Mouse (Mus musculus): ENCODE results near the gene Ankrd33b. TPM values are rescaled to one million over a fixed set of nuclear protein-coding genes. Genes with fewer than 3 reads are reported as not detected.
A peak's percentile ranks its signal among the peaks of the same experiment; 100 is the strongest.

Ankrd33b gene
- polyA plus RNA-seq, 1 experiment from 2014 or later = 0.86 TPM

DNA sequence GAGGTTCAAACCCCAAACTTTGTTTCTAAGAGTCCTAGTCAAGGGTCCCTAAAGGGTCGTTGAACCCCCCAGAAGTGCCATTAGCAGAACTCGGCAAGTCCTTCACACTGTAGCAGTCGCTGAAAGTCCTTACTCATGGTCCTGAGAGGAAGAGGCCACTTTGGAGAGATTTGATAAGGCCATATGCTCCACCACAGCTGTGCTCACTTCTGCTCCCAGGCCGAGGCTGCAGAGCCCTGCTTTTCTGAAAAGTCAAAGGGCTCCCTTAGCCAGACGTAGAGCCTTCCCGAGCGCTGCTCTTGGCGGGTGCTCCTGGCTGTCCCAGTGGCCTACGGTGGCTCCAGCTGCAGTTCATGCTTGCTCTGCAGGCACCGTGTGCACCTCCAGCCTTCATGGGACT, 94.0 kb downstream of the Ankrd33b start:
- Histone ChIP-seq H3K27me3 (no peaks in the 10 kb centered on the region), H3K36me3 (no peaks in the 10 kb centered on the region), H3K4me3 (replicated peaks) (no peak overlapping the region), H3K4me1 (replicated peaks) (no peaks in the 10 kb centered on the region), H3K9me3 (no peaks in the 10 kb centered on the region), H3K9ac (replicated peaks) (no peak overlapping the region), H3K27ac (no peak overlapping the region), H3K4me2 (replicated peaks) (no peak overlapping the region)
- ATAC-seq = no peak
- WGBS = 86% methylated on average over 10 of the region's 10 CpGs

DNA sequence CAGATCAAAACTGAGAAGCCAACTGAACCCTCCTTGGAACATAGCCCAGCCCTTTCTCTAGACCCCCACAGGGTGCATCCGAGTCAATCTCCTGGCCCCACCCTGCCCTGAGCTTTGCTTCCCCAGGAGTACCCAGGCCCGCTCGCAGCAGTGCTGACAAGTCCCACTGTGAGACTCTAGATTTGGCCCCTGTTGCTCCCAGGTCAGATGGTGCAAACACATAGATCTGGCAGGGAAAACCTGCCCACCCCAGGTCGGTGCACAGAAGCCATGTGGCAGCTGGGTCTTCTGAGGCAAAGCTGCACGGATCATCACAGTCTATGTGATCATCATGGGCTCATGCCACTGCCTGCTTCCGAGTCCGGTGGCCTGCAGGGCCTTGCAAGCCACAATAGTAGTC, 94.8 kb downstream of the Ankrd33b start:
- H3K4me3 ChIP-seq (replicated peaks) = no peak overlapping the region
- no peaks in the 10 kb centered on the region for H3K9me3 ChIP-seq
- H3K36me3 ChIP-seq = no peaks in the 10 kb centered on the region
- H3K27me3 ChIP-seq = no peaks in the 10 kb centered on the region
- no peaks in the 10 kb centered on the region for H3K4me1 ChIP-seq (replicated peaks)
- no peak overlapping the region for H3K4me2 ChIP-seq (replicated peaks)
- no peak overlapping the region for H3K27ac ChIP-seq
- WGBS = 83% methylated on average over 7 of the region's 7 CpGs
- no peak for ATAC-seq
- no peak overlapping the region for H3K9ac ChIP-seq (replicated peaks)

DNA sequence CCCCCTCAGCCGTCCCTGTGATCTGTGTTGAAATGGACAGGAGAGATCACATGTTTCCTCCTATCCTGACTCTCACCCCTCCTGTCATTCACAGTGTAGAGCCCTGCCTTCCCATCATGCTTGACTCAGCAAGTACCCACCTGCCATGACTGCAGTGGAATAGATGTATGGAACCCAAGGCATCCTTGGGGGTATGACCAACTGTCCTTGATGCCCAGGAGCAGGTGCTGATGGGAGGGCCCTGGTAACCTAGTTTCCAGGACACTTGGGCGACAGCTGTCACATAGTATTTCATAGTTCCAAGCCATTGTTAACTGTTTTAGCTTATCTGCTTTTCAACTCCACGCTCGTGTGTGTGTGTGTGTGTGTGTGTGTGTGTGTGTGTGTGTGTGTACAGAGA, 98.0 kb downstream of the Ankrd33b start:
- Histone ChIP-seq H3K4me3 (replicated peaks) (no peak overlapping the region), H3K27me3 (no peaks in the 10 kb centered on the region), H3K9ac (replicated peaks) (no peak overlapping the region), H3K36me3 (no peaks in the 10 kb centered on the region), H3K4me1 (replicated peaks) (no peaks in the 10 kb centered on the region), H3K27ac (no peak overlapping the region), H3K4me2 (replicated peaks) (no peak overlapping the region), H3K9me3 (no peaks in the 10 kb centered on the region)
- 90% methylated on average over 4 of the region's 4 CpGs for WGBS
- no peak for ATAC-seq

DNA sequence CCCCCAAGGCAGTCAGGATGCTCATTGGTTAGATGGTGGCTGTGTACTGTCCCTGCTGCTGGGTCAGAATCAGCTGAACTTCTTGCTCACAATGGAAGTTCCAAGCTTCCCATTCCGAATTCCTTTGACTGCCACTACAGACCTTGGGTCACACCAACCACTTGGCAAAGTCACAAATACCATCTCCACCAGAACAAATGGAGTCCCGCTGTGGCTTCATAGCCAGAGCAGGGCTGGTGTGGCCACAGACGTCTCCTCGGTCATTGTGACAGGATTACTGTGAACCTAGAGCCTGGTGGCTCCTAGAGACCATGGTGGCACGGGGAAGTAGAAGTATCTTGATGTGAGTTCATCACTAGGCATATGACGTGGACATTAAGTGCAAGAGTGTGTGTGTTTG, 99.4 kb downstream of the Ankrd33b start:
- H3K9me3 ChIP-seq = no peaks in the 10 kb centered on the region
- WGBS = 81% methylated on average over 6 of the region's 6 CpGs
- no peak overlapping the region for H3K4me2 ChIP-seq (replicated peaks)
- no peak overlapping the region for H3K4me3 ChIP-seq (replicated peaks)
- no peak overlapping the region for H3K9ac ChIP-seq (replicated peaks)
- no peaks in the 10 kb centered on the region for H3K36me3 ChIP-seq
- ATAC-seq = no peak
- H3K27me3 ChIP-seq = no peaks in the 10 kb centered on the region
- H3K27ac ChIP-seq = no peak overlapping the region
- no peaks in the 10 kb centered on the region for H3K4me1 ChIP-seq (replicated peaks)

DNA sequence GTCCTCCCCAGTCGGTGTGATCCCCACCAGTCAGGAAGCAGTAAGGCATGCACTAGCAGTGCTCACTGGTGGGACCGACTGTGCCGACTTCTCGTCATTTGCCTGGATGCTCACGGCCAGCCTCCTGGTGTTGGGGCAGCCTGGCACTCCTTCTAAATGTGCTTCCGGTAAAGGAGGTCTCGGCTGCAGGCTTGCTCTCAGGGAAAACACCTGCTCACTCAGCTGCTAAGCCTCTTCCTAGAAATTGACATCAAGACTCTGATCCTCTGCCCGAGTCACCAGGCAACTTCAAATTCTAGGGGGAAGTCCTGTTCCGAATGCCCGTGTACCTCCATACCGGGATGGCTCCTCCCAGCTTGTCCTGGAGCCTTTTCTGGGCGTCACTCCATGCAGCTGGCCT, 101.7 kb downstream of the Ankrd33b start:
- 0 out of 2 replicates have a peak, but pooled peaks have one; percentile 2 for ATAC-seq

DNA sequence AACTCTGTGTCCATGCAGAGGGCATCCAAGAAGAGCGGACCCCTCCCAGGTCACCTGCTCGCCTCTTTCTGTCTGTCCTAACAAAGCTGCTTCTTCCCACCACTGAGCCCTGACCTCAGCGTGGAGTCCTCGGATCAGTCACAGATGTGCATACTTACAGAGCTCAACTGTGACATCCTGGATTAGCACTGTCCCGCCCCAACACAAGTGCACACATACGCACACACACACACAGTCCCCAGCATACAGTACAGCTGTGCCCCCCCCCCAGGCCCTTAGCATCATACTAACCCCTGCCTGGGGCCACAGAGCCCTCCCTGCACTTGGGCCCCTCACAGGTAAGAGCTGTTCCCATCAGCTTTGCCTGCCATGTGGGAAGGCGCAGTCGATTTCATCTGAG, 102.1 kb downstream of the Ankrd33b start:
- H3K4me3 ChIP-seq (replicated peaks) = no peak overlapping the region
- H3K27me3 ChIP-seq = no peaks in the 10 kb centered on the region
- ATAC-seq = peak; percentile 59
- no peak overlapping the region for H3K9ac ChIP-seq (replicated peaks)
- no peaks in the 10 kb centered on the region for H3K36me3 ChIP-seq
- no peak overlapping the region for H3K4me2 ChIP-seq (replicated peaks)
- no peaks in the 10 kb centered on the region for H3K9me3 ChIP-seq
- 91% methylated on average over 8 of the region's 8 CpGs for WGBS
- no peak overlapping the region for H3K27ac ChIP-seq
- H3K4me1 ChIP-seq (replicated peaks) = no peaks in the 10 kb centered on the region

More for the DNA sequence above, 101.7 kb downstream of the Ankrd33b start:
- Histone ChIP-seq H3K9me3 (no peaks in the 10 kb centered on the region), H3K36me3 (no peaks in the 10 kb centered on the region), H3K9ac (replicated peaks) (no peak overlapping the region), H3K4me2 (replicated peaks) (no peak overlapping the region), H3K27me3 (no peaks in the 10 kb centered on the region), H3K4me3 (replicated peaks) (no peak overlapping the region), H3K4me1 (replicated peaks) (no peaks in the 10 kb centered on the region), H3K27ac (no peak overlapping the region)
- WGBS = 90% methylated on average over 12 of the region's 12 CpGs

DNA sequence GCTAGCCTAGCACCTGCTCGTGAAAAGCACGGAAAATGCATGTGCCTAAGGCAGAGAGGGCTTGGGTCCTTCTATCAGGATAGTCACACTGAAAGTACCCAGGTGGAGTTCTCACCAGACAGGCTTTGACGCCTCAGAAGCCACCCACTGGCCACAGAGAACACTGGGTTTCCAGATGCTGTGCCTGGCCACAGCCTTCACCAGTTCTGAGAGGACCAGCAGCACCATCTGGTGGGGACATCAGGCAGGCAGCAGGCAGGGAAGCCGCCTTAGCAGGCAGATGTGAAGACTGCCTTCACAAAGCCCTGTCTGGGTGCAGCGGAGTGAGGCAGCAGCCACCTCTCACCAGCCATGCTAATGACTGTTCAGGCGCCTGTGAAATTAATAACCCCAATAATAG, 102.7 kb downstream of the Ankrd33b start:
- Histone ChIP-seq H3K9ac (replicated peaks) (no peak overlapping the region), H3K27me3 (no peaks in the 10 kb centered on the region), H3K36me3 (no peaks in the 10 kb centered on the region), H3K4me1 (replicated peaks) (no peaks in the 10 kb centered on the region), H3K4me3 (replicated peaks) (no peak overlapping the region), H3K27ac (no peak overlapping the region), H3K9me3 (no peaks in the 10 kb centered on the region), H3K4me2 (replicated peaks) (no peak overlapping the region)
- 29% methylated on average over 6 of the region's 6 CpGs for WGBS
- peak; percentile 93 for ATAC-seq

DNA sequence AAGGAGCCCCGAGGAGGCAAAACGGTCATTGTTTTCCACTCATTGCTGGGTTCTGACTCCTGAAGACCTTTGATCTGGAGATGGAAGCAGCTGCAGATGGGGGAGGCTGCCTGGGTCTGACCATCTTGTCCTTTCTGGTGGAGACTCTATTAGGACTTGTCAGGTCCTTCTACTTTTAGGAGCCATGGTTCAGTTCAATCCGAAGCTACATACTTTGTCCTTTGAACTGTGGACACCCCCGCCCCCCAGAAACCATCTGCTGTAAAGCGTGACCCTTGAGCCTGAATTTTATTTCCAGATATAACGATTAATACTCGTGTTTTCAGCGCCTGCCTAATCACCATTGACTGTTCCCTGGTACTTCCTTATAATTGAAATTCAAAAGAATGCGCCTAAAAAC, 105.2 kb downstream of the Ankrd33b start:
- WGBS = 71% methylated on average over 9 of the region's 9 CpGs
- H3K4me2 ChIP-seq (replicated peaks) = no peak overlapping the region
- no peak overlapping the region for H3K9ac ChIP-seq (replicated peaks)
- no peak overlapping the region for H3K4me3 ChIP-seq (replicated peaks)
- H3K4me1 ChIP-seq (replicated peaks) = no peaks in the 10 kb centered on the region
- H3K36me3 ChIP-seq = no peaks in the 10 kb centered on the region
- H3K27ac ChIP-seq = no peak overlapping the region
- no peaks in the 10 kb centered on the region for H3K9me3 ChIP-seq
- H3K27me3 ChIP-seq = no peaks in the 10 kb centered on the region
- no peak for ATAC-seq

DNA sequence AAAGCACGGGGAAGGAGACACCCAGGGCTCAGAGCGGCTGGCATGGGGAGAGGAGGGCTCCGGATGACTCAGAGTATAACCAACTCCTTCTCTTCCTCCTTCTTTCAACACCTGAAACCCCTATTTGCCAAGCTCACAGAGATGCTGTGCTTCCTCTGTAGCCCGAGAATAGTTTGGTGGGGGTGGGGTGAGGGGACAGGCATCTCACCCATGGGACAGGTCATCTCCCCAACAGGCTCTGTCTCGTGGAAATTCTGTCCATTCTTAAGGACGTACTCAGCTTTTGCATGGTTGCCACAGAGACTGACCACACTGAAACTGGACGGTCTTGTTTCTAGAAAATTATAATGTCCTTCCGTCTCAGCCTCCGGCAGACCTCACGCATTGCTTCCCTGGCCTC, 106.4 kb downstream of the Ankrd33b start:
- no peaks in the 10 kb centered on the region for H3K9me3 ChIP-seq
- no peak overlapping the region for H3K9ac ChIP-seq (replicated peaks)
- no peak overlapping the region for H3K4me3 ChIP-seq (replicated peaks)
- H3K27me3 ChIP-seq = no peaks in the 10 kb centered on the region
- no peak overlapping the region for H3K4me2 ChIP-seq (replicated peaks)
- no peak overlapping the region for H3K27ac ChIP-seq
- 88% methylated on average over 10 of the region's 10 CpGs for WGBS
- no peaks in the 10 kb centered on the region for H3K36me3 ChIP-seq
- no peak for ATAC-seq
- peaks cover 4% of the 10 kb centered on the region for H3K4me1 ChIP-seq (replicated peaks)

DNA sequence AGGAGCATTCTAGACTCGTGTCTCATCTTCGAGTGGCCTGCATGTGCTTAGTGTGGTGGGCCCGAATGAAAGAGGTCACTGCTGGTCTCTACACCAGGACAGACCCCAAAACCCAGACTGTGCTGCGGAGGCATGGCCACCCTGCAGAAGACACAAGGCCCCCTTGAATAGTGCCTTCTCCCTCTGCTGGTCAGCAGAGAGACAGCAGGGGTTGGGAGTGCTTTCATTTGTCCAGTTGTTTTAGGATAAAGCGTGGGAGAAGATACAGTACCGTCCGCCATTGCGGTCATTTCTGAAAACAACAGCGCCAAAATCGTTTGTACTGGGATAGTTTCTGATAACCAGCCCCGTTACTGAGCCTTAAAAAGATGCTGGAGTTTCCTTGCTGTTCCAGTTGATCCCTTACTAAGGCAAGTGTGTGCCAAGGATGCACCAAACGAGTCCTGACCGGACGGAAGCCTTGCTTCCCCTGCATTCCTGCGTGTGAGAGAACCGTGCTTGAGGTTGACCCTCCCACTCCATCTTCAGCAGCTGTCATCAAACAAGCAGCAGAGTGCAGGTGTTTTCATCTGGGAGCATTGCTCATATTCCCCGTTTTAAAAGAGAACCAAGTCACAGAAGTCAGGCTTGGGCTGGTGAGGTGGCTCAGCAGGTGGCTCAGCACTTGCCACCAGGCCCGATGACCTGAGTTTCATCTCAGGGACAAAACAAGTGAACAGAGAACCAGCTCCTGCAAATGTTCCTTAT, 108.7 kb downstream of the Ankrd33b start:
- ATAC-seq = no peak
- Histone ChIP-seq H3K4me1 (replicated peaks) (peaks cover 6% of the 10 kb centered on the region), H3K36me3 (no peaks in the 10 kb centered on the region), H3K4me2 (replicated peaks) (no peak overlapping the region), H3K4me3 (replicated peaks) (no peak overlapping the region), H3K9ac (replicated peaks) (no peak overlapping the region), H3K27me3 (no peaks in the 10 kb centered on the region), H3K27ac (no peak overlapping the region), H3K9me3 (no peaks in the 10 kb centered on the region)
- 88% methylated on average over 18 of the region's 18 CpGs for WGBS

DNA sequence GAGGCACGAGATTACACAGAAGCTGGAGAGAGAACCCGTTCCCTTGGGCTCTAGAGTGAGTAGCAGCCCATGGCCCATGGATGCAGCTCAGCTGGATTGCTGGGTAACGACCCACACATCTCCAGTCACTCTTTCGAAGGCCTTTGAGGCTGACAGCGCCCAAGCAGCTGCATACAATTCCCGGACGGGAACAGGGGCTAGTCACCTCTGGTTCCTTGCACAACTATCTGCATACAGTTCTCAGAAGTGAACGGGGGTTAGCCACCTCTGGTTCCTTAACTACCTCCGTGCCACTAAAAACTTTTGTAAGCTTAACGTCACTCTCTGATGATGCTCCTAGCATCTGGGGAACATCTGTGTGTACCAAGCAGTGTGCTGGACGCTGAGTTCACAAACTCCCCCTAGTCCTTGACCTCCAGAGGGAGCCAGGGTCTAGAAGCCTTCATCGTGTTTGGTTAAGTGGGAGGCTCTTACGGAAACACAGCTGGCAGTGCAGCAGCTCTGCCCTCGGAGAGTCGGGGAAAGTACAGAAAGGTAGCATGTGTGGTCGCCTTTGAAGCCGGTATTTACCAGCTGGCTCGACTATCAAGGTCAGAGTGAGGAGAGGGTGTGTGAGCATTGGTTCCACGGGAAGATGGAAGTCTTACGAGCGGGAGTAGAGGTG, 109.4 kb downstream of the Ankrd33b start:
- Histone ChIP-seq H3K9me3 (no peaks in the 10 kb centered on the region), H3K4me2 (replicated peaks) (no peak overlapping the region), H3K4me3 (replicated peaks) (no peak overlapping the region), H3K36me3 (no peaks in the 10 kb centered on the region), H3K4me1 (replicated peaks) (peaks cover 7% of the 10 kb centered on the region), H3K9ac (replicated peaks) (no peak overlapping the region), H3K27me3 (no peaks in the 10 kb centered on the region), H3K27ac (no peak overlapping the region)
- no peak for ATAC-seq
- whole genome bisulfite sequencing = 81% methylated on average over 21 of the region's 21 CpGs

DNA sequence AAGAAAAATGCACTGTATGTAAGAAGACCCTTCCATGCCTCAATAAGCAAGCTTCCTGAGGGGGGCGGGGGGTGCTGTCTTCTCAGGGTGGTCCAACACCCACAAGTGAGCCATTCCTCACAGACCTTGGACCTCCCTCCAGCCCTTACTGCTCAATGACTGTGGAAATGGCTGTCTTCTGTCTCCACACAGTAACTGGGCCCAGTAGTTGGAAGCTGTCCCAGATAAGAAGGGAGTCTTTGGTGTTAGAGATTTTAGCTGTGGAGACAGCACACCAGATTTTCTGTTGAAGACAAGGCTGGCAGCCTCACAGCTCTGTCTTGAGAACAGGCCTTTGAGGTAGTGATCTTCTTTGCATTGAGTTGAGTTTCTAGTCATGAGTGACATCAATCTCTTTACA, 110.2 kb downstream of the Ankrd33b start:
- Histone ChIP-seq H3K4me2 (replicated peaks) (no peak overlapping the region), H3K36me3 (no peaks in the 10 kb centered on the region), H3K27me3 (no peaks in the 10 kb centered on the region), H3K4me1 (replicated peaks) (peaks cover 14% of the 10 kb centered on the region), H3K9me3 (no peaks in the 10 kb centered on the region), H3K27ac (no peak overlapping the region), H3K4me3 (replicated peaks) (no peak overlapping the region), H3K9ac (replicated peaks) (no peak overlapping the region)
- WGBS = 100% methylated on average over 1 of the region's 1 CpGs
- no peak for ATAC-seq

DNA sequence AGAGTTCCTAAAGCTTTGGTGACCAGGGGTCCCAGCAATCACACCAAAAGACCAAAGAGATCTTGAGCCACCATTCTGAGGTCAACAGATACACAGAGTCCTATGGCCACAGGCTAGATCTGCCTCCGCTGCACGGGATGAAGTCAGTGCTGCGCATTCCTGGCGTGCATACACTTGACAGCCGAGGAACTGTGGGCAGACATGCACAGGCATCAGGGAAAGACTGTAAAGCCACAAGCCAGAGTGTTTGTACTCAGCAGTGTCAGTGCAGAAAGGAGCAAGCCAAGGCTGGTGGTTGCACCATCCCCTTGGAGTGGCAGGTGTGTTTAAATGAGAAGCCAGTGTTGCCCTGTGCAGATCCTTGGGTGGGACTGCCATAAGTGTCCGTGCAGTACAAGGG, 111.8 kb downstream of the Ankrd33b start:
- Histone ChIP-seq H3K4me2 (replicated peaks) (no peak overlapping the region), H3K36me3 (no peaks in the 10 kb centered on the region), H3K27ac (no peak overlapping the region), H3K9ac (replicated peaks) (no peak overlapping the region), H3K27me3 (no peaks in the 10 kb centered on the region), H3K9me3 (no peaks in the 10 kb centered on the region), H3K4me1 (replicated peaks) (peaks cover 19% of the 10 kb centered on the region), H3K4me3 (replicated peaks) (no peak overlapping the region)
- no peak for ATAC-seq
- WGBS = 85% methylated on average over 6 of the region's 6 CpGs
